Mouse (Mus musculus): ENCODE results near the gene L1td1.

The L1td1 gene

DNA sequence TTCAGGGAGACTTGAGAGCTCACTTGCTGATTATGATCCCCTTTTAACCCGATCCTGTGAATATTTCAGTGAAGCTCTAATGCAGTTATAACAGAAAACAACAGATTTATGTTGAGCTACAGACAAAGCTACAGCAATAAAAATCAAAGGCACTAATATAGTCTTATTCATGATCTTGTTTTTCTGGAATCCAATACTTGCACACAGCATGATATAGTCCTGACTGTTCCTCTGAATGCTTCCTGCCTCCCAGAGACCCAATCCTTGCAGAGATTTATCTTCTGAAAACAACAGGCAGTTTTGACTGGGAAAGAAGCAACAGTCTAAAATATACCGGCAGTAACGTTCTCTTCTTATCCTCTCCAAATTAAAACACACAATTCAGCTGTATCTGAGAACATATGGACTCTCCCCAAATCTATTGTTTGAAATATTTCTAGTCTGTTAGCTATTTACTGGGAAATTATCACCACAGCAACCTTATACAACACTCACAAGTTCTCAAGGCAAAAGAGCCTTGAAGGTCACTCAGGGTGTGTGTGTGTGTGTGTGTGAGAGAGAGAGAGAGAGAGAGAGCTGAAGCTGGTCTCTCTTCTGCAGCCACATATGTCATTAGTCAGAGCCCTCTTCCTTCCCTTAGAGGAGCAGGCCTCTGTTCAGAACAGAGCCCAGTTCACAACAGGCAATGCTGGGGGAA, 16.8 kb downstream of the L1td1 start:
- no peak for DNase-seq (ENCODE audit: low spot score)

DNA sequence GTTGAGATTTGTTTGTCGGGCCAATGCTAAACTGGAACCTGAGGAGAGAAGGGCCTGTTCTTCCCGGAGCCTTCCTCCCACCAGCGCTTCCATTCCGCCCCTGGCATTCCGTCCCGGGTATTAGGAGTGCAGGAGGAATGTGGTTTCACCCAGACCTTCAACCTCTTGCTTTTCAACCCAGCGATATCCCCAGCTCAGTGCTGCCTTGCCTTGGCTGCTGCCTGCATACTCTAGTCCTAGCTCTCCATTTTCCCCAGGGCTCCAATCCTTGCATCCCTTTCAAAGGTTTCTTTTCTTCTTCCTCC, 17.3 kb downstream of the L1td1 start:
- DNase-seq (ENCODE audit: low spot score), result no peak

DNA sequence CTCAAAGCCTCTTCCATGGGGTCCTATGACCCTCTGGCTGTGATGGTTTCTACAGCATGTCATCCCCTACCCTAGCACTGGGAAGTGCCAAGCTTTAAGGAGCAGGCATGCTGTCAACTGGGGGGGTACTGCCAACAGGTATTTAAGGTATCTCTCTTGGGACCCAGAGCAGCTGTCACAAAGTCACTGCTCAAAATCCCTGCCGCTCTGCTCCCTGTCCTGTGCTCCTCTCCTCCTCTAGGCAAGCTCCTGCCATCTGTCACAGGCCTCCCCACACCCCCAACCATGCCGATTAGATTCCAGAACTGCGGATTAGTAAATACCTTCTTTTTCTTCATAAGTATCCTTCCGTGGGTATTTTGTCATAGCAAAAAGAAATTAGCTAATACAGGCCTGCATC, 27.9 kb downstream of the L1td1 start:
- DNase-seq (ENCODE audit: low spot score), result no peak

DNA sequence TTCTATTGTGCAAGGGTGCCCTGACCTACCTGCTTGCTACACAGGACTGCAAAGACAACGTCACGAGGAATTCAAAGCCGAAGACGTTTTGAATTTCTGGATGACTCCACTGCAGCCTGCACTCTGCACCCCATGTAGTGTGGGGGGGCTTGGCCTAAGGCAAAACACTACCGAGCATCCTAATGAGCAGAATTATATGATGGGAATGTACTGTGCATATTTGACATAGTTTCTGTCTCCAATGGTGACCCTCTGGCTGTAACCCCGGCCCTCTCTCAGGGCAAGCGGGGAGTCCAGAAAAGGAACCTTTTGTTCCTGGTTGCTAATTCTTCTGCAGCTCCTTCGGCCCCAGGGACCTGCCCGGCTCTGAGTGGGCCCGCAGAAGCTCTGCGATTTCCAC, 29.6 kb downstream of the L1td1 start:
- no peak for DNase-seq (ENCODE audit: low spot score)

DNA sequence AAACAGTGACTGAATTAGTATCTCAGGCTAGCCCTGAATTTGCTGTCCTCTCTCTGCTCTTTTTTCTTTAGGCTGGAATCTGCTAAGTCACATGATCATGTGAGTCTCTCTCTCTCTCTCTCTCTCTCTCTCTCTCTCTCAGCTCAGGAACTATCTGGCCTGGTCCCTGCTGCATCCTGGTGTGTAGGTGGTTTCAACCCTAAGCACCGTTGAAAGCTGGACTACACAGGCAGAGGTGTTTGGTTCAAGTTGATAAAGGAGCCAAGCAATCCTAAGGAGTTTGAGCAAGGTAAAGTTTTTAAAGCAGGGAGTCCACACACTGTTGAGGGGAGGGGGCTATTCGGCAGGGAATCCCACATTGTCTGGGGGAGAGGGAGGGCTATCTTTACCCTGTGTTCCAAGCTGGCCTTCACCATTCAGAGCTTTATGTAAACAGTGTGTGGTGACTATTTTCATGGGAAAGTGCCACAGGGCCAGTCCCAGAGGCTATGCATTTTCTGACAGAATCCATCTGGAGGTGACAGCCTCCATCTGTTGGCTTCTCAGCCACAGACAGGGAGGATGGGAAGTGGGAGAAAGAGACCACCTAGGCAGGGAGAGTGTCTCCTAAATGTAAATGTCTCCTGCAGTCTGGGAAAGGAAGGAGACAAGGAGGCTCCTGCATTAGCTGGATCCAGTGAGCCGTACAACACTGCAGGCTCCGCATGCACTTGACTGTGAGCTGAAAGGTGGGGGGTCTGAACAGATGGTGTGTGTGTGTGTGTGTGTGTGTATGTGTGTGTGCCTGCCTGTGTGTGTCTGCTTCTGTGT, 31.7 kb downstream of the L1td1 start:
- DNase-seq (ENCODE audit: low spot score), result no peak

DNA sequence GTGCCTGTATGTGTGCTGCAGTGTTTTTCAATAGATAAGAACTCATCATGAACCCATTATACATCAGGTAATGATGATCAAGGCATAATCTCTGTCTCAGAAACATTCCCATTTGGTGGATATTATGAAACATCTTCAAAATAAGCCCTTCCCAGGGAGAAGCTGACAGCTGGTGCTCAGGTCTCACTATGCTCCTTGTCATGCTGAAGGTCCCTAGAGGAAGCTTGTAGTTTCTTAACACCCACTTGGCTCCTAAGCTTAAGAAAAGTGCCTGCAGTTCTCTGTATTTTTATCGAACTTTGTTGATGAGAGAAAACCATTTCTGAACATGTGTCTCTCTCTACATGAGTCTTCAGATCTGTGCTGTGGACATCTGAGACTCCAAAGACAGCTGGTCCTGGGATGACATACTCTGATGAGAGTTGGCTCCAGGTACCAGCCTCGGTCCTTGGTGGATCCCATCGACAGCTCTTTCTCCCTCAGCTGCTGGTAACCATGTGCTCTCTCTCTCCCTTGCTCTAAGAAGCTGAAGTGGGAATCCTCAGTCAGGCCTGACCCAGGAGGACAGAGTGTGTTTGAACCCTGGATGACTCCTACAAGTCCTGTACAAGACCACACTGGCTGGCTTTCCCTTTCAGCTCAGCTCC, 32.5 kb downstream of the L1td1 start:
- no peak for DNase-seq (ENCODE audit: low spot score)

DNA sequence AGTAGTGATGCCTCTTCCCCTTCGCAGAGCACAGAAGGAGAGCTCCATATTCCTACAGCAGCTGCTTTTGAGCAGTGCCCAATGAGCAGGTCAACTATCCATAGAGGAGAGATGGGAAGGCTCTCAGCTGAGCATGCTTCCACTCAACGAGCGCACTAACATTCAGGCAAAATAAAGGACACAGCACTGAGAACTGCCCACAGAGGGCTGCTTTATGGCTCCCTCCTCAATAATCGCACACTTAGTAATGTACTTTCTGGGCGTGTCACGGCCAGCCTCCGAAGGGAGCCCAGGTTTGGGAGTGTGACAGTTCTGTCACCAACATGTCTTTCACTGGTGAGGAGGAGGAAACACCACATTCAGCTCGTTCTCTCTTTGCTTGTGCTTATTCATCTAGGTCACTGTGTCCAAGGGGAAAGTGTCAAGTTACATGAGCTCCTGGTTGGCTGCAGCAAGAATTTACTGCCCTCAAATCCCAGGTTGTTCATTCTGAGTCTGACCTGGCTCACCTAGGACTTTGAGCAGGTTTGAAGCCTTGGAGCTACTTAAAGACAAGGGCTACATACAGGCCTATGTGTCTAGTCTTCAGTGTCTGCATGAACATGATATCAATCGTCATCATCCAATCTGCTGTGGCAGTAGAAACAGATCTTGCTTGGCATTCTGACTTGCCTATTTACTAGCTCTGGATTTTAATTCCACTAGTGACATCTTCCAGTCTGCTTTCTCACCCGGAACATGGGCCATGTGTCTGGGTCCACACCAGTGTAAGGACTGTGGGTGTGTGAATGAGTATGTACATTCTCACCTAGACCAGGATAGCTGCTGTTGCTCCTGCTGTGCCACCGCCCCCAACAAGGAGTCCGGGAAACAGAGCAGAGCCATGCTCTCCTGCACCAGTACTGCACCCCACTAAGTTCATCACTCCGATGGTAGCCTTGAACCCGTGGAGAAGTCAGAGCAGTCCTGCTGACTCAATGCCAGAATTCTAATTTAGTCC, 40.9 kb downstream of the L1td1 start:
- no peak for DNase-seq (ENCODE audit: low spot score)

DNA sequence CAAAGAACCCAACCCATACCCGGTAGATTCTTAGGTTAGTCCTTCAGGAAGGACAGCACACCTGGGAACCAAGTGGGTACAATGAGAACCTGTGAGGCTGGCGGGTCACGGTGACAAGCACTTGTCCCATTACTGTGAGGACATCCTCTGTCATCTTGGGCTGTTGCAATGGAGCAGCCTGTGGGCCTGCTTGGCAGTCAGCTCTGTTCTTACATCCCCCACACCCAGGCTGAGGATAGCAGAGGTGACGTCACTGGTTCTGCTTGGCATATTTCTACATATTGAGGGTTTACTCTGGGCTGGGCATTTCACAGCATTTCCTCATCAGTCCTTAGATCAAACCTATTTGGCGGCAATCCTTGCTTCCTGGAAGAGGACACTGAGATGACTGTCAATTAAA, 47.3 kb downstream of the L1td1 start:
- DNase-seq (ENCODE audit: low spot score), result no peak

DNA sequence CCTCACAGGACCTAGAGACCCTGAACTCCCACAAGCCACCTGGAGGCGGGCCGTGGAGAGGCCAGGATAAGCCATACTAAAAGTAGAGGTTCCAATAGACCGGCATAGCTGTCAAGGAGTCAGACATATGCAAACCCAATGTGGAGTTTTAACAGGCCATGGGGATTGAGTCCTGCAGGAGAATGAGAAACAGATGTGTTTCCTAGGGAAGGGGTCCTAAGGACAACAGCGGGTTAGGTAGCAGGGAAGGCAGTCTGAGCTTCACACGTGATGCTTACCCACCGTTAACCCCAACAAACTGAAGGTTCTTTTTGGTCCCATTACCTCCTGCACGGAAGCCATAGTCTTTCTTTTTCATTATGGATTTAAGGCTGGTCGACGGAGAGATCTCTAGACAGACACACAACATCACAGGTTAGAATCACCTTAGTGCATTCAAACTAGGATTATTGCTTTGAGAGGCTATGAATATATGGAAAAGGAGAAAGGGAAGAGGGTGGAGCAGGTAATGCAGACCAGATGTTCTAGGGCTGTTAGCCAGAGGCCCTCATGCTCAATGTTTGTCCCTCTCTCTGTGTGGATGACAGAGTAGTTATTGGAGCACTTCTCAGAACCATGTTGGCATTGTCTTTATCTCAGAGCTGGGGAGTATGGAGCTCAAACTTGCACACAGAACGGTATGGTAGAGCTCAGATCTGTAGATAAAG, 50.3 kb downstream of the L1td1 start:
- no peak for DNase-seq (ENCODE audit: low spot score)

DNA sequence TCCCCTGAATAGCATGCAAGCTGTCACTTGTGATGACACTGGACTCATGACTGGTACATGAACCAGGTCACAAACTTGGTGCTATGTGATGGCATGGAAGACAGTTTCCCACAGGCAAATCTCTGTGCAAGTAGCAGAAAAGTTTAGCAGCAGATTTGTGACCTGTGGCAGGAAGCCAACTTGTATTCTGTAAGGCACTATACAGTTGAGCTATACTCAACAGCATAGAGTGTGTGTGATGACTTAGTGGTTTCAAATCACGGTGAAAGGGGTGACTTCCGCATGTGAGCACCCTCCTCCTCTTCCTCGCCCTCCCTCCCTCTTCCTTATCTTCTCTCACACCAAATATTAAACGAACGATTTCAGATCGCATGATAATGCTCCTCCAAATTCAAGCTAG, 50.9 kb downstream of the L1td1 start:
- DNase-seq (ENCODE audit: low spot score), result no peak

DNA sequence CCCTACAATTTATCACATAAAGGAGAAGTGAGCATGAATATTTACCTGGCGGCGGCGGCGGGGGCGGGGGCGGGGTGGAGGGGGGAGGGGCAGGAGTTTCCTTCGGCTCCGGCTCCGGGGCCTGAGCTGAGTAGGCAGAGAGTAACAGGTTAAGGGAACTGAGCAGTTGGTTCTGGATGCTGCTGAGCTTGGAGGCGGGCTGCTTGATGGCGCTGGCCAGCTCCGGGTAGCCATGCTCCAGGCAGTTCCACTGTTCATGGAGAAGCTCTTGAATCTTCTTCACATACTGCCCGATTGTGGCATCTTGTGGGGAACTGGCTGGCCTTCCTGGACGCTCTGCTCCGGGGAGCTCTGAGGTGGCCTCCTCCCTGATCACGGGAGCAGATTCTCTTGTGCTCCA, 51.7 kb downstream of the L1td1 start:
- DNase-seq (ENCODE audit: low spot score), result no peak

DNA sequence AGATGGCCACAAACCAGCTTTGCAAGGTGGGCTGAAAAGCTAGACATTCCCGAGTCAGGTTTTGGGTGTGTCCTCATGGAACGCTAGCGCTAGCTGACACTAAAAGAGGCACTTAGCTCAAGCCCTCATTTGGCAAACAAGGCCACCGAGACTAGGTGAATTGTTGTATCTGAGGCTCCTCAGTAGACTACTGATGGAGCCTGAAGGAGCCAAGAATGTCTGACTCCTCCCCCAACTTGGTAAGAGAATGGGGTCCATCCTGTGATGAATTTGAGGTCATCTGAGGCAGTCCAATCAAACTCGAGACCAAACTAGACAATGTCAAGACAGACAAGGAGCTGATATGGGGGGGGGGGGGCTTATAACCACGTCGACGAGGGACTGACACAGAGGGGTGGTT, 59.3 kb downstream of the L1td1 start:
- no peak for DNase-seq (ENCODE audit: low spot score)

DNA sequence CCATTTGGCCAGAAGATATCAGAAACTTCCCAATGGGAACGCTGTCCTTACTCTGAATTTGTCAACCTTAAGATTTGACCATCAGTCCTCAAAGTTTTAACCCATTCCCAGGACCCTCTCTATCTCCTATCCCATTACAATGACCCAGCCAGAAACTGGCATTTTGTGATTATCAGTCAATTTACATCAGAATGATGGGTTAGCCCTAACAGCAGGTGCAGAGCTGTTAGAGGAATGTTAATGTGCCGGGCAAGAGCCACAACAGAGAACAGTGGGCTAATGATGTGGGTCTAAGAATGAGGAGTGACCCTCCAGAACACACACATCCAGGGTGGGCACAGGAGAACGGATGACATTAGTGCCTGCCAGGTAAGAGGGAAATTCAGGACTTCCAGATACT, 59.7 kb downstream of the L1td1 start:
- no peak for DNase-seq (ENCODE audit: low spot score)

All from MN1 (cell line).